Mouse (Mus musculus) G1E (cell line): ENCODE measurements around the gene Ttc17.

Experiments used
- CTCF ChIP-seq: IDR thresholded peaks from 2 replicates; pipeline ENCODE4 v1.5.1; 2012; ENCODE audit warnings: low read depth, low read length, inconsistent platforms, mixed read lengths
- GATA1 ChIP-seq: IDR thresholded peaks from 2 replicates; pipeline ENCODE4 v1.6.1; 2012; ENCODE audit warnings: borderline replicate concordance, low read length, inconsistent platforms, mixed read lengths
- GATA2 ChIP-seq: IDR thresholded peaks from 2 replicates; pipeline ENCODE4 v1.6.1; 2012; ENCODE audit warnings: low read depth, low read length, inconsistent platforms, borderline replicate concordance
- POLR2AphosphoS5 ChIP-seq: IDR thresholded peaks from 2 replicates; pipeline ENCODE4 v1.6.1; 2012; ENCODE audit warnings: low read depth, low read length, inconsistent platforms; ENCODE audit not compliant: insufficient replicate concordance
- TAL1 ChIP-seq: conservative IDR thresholded peaks from 2 replicates; pipeline ENCODE4 v1.6.1; 2012; ENCODE audit warnings: low read depth, low read length, inconsistent platforms, mixed read lengths

GRCm38 (mm10) chr2:94389000-94389399 is 17.5 kb downstream of the Ttc17 start:
- TF ChIP-seq CTCF (no peak), GATA2 (no peak), POLR2AphosphoS5 (no peak), GATA1 (no peak), TAL1 (no peak)
